Mouse (Mus musculus) kidney, adult 2 months (tissue): ENCODE measurements at regions not wholly inside any gene's neighbourhood (a gene's known extent, or its start where the extent isn't known, plus 50 kb on each side); places are given as distances from the start of the nearest gene placed in this dataset.
A peak's percentile ranks its signal among the peaks of the same experiment; 100 is the strongest.

Experiments
- DNase-seq: peaks from one replicate; pipeline ENCODE4 v3.0.0; 2021
- H3K27ac ChIP-seq: fragments of 200-500 bp; 2 replicates; pipeline ENCODE4 v1.5.1; 2012; ENCODE audit warnings: low read depth, low read length, control low read depth, inconsistent platforms; ENCODE audit not compliant: insufficient read depth
- H3K27me3 ChIP-seq: fragments of 200-500 bp; replicated peaks from 2 replicates; pipeline ENCODE4 v1.6.1; 2012; ENCODE audit warnings: mild to moderate bottlenecking, moderate library complexity, low read length, inconsistent platforms; ENCODE audit not compliant: control insufficient read depth, insufficient read depth
- H3K36me3 ChIP-seq: fragments of 200-500 bp; 2 replicates; pipeline ENCODE4 v1.6.1; 2012; ENCODE audit warnings: mild to moderate bottlenecking, moderate library complexity, low read length, inconsistent platforms; ENCODE audit not compliant: control insufficient read depth, insufficient read depth
- H3K4me1 ChIP-seq: fragments of 200-500 bp; 2 replicates; pipeline ENCODE4 v1.6.1; 2011; ENCODE audit warnings: low read length; ENCODE audit not compliant: control insufficient read depth, insufficient read depth
- H3K4me3 ChIP-seq: fragments of 200-500 bp; 2 replicates; pipeline ENCODE4 v1.5.1; 2011; ENCODE audit warnings: mild to moderate bottlenecking, low read depth, low read length, control low read depth; ENCODE audit not compliant: insufficient read depth
- CTCF ChIP-seq: fragments of 200-500 bp; conservative IDR thresholded peaks from 2 replicates; pipeline ENCODE4 v1.5.1; 2011; ENCODE audit warnings: low read depth, mild to moderate bottlenecking, control low read depth, low read length, moderate library complexity, mixed read lengths; ENCODE audit not compliant: insufficient read depth, insufficient read length
- POLR2A ChIP-seq: fragments of 200-500 bp; IDR thresholded peaks from one replicate; pipeline ENCODE4 v1.6.1; 2011; ENCODE audit warnings: low read depth, low read length, control low read depth
- WGBS: fragments of 180-500 bp; shearing (Covaris S2); methylation state at CpG from one replicate; pipeline ENCODE4 v1.1.7; 2018; 5-methylcytosine and 5-hydroxymethylcytosine counted together

GRCm38 (mm10) chr16:24153943-24154342 lies 165.3 kb upstream of the Bcl6 start:
- 51% methylated on average over 1 of the region's 1 CpGs for WGBS
- TF ChIP-seq CTCF (no peak), POLR2A (no peak)
- Histone ChIP-seq H3K27me3 (no peaks in the 10 kb centered on the region), H3K4me3 (no peak overlapping the region), H3K27ac (no peak overlapping the region), H3K36me3 (no peaks in the 10 kb centered on the region), H3K4me1 (no peaks in the 10 kb centered on the region)
- DNase-seq, result no peak

GRCm38 (mm10) chr16:24151831-24152247 lies 163.2 kb upstream of the Bcl6 start:
- Histone ChIP-seq H3K27ac (no peak overlapping the region), H3K27me3 (no peaks in the 10 kb centered on the region), H3K4me3 (no peak overlapping the region), H3K4me1 (no peaks in the 10 kb centered on the region), H3K36me3 (no peaks in the 10 kb centered on the region)
- TF ChIP-seq POLR2A, result no peak
- TF ChIP-seq CTCF, result no peak
- 90% methylated on average over 7 of the region's 7 CpGs for WGBS
- DNase-seq, result no peak

DNA sequence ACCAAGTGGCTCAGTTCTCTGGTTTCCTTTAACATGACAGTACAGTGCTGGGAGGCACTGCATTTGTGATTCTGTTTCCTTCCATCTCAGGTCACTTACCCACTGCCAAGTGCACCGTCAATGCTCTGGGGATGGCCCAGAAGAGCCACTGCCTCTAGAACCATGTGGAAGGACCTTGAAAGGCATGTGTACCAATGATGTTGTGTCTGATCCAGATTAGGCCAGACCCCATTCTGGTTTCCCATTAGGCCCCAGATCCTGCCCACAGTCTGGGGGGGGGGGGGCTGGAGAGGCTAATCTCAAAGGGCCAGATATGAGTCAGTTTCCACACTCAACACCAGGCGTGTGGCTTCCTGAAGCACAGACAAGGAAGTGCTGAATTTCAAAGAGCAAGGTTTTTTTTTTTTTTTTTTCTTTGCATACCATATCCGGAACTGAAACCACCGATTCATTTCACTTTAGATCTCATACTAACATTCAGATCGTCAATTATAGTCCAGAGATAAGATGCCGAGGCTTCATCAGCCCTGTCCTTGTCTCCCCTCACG lies 162.6 kb upstream of the Bcl6 start:
- TF ChIP-seq CTCF, result no peak
- no peak for TF ChIP-seq POLR2A
- no peak for DNase-seq
- WGBS, result 65% methylated on average over 7 of the region's 7 CpGs
- Histone ChIP-seq H3K4me1 (no peaks in the 10 kb centered on the region), H3K4me3 (no peak overlapping the region), H3K27me3 (no peaks in the 10 kb centered on the region), H3K36me3 (no peaks in the 10 kb centered on the region), H3K27ac (no peak overlapping the region)

- no peak for TF ChIP-seq POLR2A
- TF ChIP-seq CTCF, result no peak
- Histone ChIP-seq H3K27me3 (no peaks in the 10 kb centered on the region), H3K4me3 (no peak overlapping the region), H3K36me3 (no peaks in the 10 kb centered on the region), H3K27ac (no peak overlapping the region), H3K4me1 (no peaks in the 10 kb centered on the region)
- peak; percentile 28 for DNase-seq
- 90% methylated on average over 2 of the region's 2 CpGs for WGBS
These were observed 161.9 kb upstream of the Bcl6 start for GRCm38 (mm10) chr16:24150512-24150911.

DNA sequence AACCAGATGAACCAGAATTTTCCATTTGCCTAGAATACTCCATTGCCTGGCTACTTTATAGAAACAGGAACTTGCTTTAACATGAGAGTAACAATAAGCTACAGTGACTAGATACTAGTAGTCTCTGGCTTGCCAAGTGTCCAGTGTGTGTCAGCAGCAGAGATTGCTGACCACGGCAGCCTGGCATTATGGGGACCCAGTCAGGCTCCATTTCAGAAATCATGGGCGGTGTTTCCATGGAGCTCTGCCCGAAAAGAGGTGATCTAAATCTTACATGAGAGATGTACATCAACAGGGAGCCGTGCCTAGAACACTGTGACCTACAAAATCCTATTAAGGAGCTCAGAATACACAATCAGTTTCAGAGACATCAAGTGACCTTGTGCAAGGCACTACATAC lies 160.8 kb upstream of the Bcl6 start:
- WGBS, result 81% methylated on average over 4 of the region's 4 CpGs
- H3K4me1 ChIP-seq, result no peaks in the 10 kb centered on the region
- H3K4me3 ChIP-seq, result no peak overlapping the region
- no peaks in the 10 kb centered on the region for H3K27me3 ChIP-seq
- DNase-seq, result no peak
- H3K27ac ChIP-seq, result no peak overlapping the region
- no peak for TF ChIP-seq CTCF
- TF ChIP-seq POLR2A, result no peak
- no peaks in the 10 kb centered on the region for H3K36me3 ChIP-seq

DNA sequence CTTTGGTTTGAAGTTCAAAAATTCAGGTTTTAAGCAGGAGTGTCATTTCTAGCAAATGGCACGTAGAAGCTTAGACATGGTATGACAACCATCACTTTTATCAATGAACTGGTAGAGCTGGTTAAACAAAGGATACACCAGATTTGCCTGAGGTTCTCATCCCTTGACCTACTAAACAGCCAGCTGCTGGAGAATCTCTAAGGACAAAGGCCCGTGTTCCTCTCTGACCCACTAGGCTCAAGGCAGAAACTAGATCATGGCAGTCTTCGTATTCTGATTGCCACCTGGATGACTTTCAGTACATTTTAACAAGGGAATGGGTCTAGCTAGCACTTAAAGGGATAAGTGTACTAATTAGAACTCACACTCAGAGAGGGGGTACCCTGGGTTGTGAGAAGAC lies 155.2 kb upstream of the Bcl6 start:
- H3K4me1 ChIP-seq, result no peaks in the 10 kb centered on the region
- H3K4me3 ChIP-seq, result no peak overlapping the region
- no peak overlapping the region for H3K27ac ChIP-seq
- 94% methylated on average over 3 of the region's 3 CpGs for WGBS
- TF ChIP-seq POLR2A (no peak), CTCF (no peak)
- H3K36me3 ChIP-seq, result no peaks in the 10 kb centered on the region
- DNase-seq, result no peak
- no peaks in the 10 kb centered on the region for H3K27me3 ChIP-seq

DNA sequence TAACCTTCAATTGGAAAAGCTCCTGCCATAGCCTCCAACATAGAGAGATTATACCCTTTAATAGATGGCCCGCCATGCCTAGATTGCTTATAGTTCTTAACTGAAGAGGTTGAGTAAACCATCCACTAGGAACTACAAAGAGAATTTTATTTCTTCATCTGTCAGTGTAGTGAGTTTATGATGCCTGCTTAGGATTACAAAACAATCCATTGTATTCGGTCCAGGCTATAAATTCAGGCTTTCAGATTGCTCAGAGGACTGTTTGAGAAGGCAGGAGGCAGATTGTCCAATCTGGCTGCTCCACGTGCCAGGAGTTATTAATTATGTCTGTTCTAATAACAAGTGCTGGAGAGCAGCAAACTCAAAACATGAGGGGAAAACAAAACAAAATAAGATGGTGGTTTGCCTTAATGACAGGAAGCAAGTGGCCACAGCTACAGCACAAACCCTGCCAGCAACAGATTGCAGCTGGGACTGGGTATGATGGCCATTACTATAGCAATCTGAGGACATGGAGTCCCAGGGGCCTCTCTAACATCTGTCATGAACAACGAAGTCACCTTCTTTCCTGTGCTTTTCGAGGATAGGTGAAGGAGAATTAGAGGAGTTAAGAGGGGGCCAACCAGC lies 154.4 kb upstream of the Bcl6 start:
- DNase-seq, result peak; percentile 30
- no peaks in the 10 kb centered on the region for H3K36me3 ChIP-seq
- H3K27me3 ChIP-seq, result no peaks in the 10 kb centered on the region
- no peak overlapping the region for H3K27ac ChIP-seq
- no peaks in the 10 kb centered on the region for H3K4me1 ChIP-seq
- WGBS, result 59% methylated on average over 5 of the region's 5 CpGs
- no peak overlapping the region for H3K4me3 ChIP-seq
- TF ChIP-seq POLR2A (no peak), CTCF (no peak)
